Mouse (Mus musculus) forebrain, postnatal 0 days (tissue): ENCODE measurements around the gene Etv4. TPM values are rescaled to one million over a fixed set of nuclear protein-coding genes. Genes with fewer than 3 reads are reported as not detected.
A peak's percentile ranks its signal among the peaks of the same experiment; 100 is the strongest.

ENCODE experiments used
- ATAC-seq: fragments of 200-750 bp; cut with Nextera tagmentation; 2 replicates; pipeline ENCODE4 v1.8.0; 2017; ENCODE audit warnings: mild to moderate bottlenecking, moderate library complexity
- DNase-seq: peaks from one replicate; pipeline ENCODE4 v3.0.0-alpha.2; 2015
- H3K27ac ChIP-seq: fragments of 300-500 bp; sonication (generic); 2 replicates; pipeline ENCODE4 v1.5.1; 2014; ENCODE audit warnings: low read depth, mild to moderate bottlenecking, antibody characterized with exemption, low read length, moderate library complexity, mixed read lengths
- H3K27me3 ChIP-seq: fragments of 300-500 bp; sonication (generic); 2 replicates; pipeline ENCODE4 v1.6.1; 2014; ENCODE audit warnings: mild to moderate bottlenecking, low read length, mixed read lengths; ENCODE audit not compliant: insufficient read depth
- H3K36me3 ChIP-seq: fragments of 300-500 bp; sonication (generic); 2 replicates; pipeline ENCODE4 v1.6.1; 2014; ENCODE audit warnings: mild to moderate bottlenecking, moderate library complexity; ENCODE audit not compliant: insufficient read depth
- H3K4me1 ChIP-seq: fragments of 300-500 bp; sonication (generic); 2 replicates; pipeline ENCODE4 v1.6.1; 2014; ENCODE audit warnings: antibody characterized with exemption; ENCODE audit not compliant: insufficient read depth
- H3K4me2 ChIP-seq: fragments of 300-500 bp; sonication (generic); 2 replicates; pipeline ENCODE4 v1.6.1; 2014; ENCODE audit warnings: low read depth, mild to moderate bottlenecking, moderate library complexity
- H3K4me3 ChIP-seq: fragments of 300-500 bp; sonication (generic); 2 replicates; pipeline ENCODE4 v1.5.1; 2014; ENCODE audit warnings: low read depth, low read length, mixed read lengths
- H3K9ac ChIP-seq: fragments of 300-500 bp; sonication (generic); 2 replicates; pipeline ENCODE4 v1.6.1; 2014; ENCODE audit warnings: mild to moderate bottlenecking
- H3K9me3 ChIP-seq: fragments of 300-500 bp; sonication (generic); 2 replicates; pipeline ENCODE4 v1.6.1; 2016; ENCODE audit warnings: low read length
- CTCF ChIP-seq: sonication (generic); IDR thresholded peaks from 2 replicates; pipeline ENCODE4 v1.5.1; 2016; ENCODE audit warnings: antibody characterized with exemption, control low read depth, low read depth
- WGBS: fragments of 180-500 bp; shearing (Covaris S2); extraction: QIAGEN DNeasy Blood & Tissue Kit; methylation state at CpG from one replicate; pipeline ENCODE4 v1.1.7; 2014; 5-methylcytosine and 5-hydroxymethylcytosine counted together
- polyA plus RNA-seq: library from polyadenylated mRNA; unstranded; fragments of >200 nt; fragmentation: Nextera tagmentation; extraction: Ambion mirVana; gene quantifications from 2 replicates; pipeline ENCODE4 v1.2.1, GENCODE M21; 2015
- total RNA-seq: library from RNA; depleted of rRNA; stranded (reverse); fragments of >200 nt; gene quantifications from 2 replicates; pipeline ENCODE4 v1.2.3, GENCODE M21; 2014

Etv4 gene
- total and polyA plus RNA-seq, 2 experiments from 2014 or later: 16.8 to 25.1 TPM

DNA sequence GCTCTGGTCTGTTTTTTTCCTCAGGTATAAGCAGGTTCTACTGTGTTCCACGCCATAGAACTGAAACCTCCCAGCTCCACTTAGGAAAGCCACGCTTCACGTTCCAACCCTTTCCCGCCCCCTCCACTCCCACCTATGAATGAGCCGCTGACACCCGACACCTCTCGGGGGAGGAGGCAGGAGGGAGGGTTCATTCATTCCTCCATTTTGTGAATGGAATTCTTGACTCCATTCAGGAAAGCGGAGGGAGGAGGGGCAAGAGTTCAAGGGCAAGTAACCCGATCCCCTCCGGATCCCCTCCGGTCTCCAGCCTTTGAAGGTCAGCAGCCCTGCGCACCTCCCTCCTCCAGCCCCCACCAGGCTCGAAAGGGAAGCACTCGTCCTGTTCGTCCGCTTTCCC is 12.7 kb downstream of the Etv4 start:
- Histone ChIP-seq H3K27me3 (no peaks in the 10 kb centered on the region; the same call in 1 of the 2 replicates), H3K27ac (no peak overlapping the region), H3K4me3 (peak overlapping the region; percentile 24; the same call in 1 of the 2 replicates), H3K9ac (peak overlapping the region; percentile 22; the same call in 1 of the 2 replicates), H3K4me2 (peak overlapping the region; percentile 49), H3K9me3 (no peaks in the 10 kb centered on the region), H3K4me1 (no peaks in the 10 kb centered on the region), H3K36me3 (peaks cover 21% of the 10 kb centered on the region)
- WGBS: 3% methylated on average over 16 of the region's 16 CpGs
- ATAC-seq: peak; percentile 82
- DNase-seq: peak; percentile 52
- TF ChIP-seq CTCF: no peak

DNA sequence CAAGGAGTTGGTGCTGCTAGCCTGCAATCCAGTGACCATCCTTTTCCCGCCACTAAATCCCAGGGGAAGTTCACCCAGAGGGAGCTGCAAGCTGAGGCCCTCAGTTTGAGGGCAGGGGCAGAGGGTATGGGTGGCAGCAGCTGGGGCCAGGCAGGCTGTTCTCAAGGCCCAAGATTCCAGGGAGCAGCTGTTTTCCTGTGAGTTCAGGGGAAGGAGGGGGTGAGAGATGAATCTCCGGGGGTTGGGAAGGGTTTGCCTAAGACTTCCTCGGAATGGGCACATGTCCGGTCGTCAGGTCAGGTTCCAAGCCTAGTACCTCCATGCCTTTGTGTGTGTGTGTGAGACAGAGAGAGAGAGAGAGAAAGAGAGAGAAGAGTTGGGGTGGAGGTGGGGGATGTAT is 13.1 kb downstream of the Etv4 start:
- TF ChIP-seq CTCF: no peak
- DNase-seq: no peak
- no peak for ATAC-seq
- 7% methylated on average over 5 of the region's 5 CpGs for WGBS
- peak overlapping the region; percentile 49 for H3K4me2 ChIP-seq
- H3K4me1 ChIP-seq: no peaks in the 10 kb centered on the region
- peaks cover 24% of the 10 kb centered on the region for H3K36me3 ChIP-seq
- no peaks in the 10 kb centered on the region; the same call in 1 of the 2 replicates for H3K27me3 ChIP-seq
- no peaks in the 10 kb centered on the region for H3K9me3 ChIP-seq
- H3K9ac ChIP-seq: peak overlapping the region; percentile 22; the same call in 1 of the 2 replicates
- no peak overlapping the region for H3K27ac ChIP-seq
- no peak overlapping the region for H3K4me3 ChIP-seq

DNA sequence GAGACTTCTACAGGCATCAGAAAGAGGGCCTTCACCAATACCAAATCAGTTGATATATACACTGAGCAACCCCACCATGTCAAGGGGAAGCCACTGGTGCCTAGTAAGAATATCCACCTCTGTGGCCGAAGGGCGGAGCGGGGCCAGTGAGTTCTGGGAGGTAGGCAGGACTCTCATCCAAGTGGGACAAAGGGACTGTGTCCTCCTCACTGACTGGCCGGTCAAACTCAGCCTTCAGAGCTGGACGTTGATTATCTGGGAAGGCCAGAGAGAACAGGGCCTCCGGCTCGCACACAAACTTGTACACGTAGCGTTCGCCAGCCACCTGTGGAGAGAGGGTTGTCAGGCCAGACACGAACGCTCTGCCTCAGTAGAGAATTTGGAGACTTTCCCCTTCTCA is 14.9 kb downstream of the Etv4 start:
- Histone ChIP-seq H3K4me2 (no peak overlapping the region), H3K9ac (no peak overlapping the region), H3K27me3 (no peaks in the 10 kb centered on the region; the same call in 1 of the 2 replicates), H3K36me3 (peaks cover 39% of the 10 kb centered on the region), H3K27ac (no peak overlapping the region), H3K4me3 (no peak overlapping the region), H3K9me3 (no peaks in the 10 kb centered on the region), H3K4me1 (no peaks in the 10 kb centered on the region)
- no peak for TF ChIP-seq CTCF
- DNase-seq: no peak
- 88% methylated on average over 12 of the region's 12 CpGs for WGBS
- ATAC-seq: no peak

DNA sequence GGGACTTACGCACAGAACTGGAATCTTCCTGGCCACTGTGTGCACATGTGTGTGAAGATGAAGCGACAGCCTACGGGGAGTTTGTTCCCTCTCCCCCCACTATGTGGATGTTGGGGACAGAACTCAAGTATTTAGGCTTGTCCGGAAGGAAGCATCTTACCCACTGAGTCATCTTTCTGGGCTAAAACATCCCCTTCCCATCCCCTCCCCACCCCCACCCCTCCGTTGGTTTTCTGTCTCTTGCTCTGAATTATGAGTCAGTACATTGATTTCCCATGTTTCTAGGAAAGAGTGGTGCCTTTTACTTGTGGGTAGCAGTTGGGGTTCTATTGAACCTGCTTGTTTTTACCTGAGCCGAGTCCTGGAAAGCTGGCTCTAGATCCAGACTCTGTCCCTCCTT is 16.4 kb downstream of the Etv4 start:
- 92% methylated on average over 6 of the region's 6 CpGs for WGBS
- no peaks in the 10 kb centered on the region for H3K9me3 ChIP-seq
- no peak for TF ChIP-seq CTCF
- H3K27ac ChIP-seq: no peak overlapping the region
- no peak overlapping the region for H3K4me2 ChIP-seq
- peaks cover 52% of the 10 kb centered on the region for H3K36me3 ChIP-seq
- no peaks in the 10 kb centered on the region for H3K27me3 ChIP-seq
- ATAC-seq: no peak
- no peak for DNase-seq
- H3K9ac ChIP-seq: no peak overlapping the region
- H3K4me1 ChIP-seq: no peaks in the 10 kb centered on the region
- H3K4me3 ChIP-seq: no peak overlapping the region

DNA sequence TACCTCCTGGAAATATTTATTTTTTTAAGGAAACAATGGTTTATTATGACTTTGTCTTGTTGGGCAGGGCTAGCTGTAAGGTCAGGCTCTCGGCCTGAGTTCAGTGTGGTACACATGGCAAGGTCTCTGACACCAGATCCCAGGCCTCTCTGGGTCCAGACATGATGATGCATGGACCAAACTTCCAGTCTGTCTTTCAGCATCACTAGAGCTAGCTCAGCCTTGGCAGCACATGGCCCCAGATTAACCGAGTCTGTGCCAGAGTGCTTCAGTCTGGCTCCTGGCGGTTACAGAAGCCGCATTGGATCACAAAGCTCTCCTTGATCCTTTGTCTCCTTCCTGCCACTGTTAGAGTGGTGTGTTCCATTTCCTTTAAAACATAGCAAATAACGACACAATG is 17.8 kb downstream of the Etv4 start:
- Histone ChIP-seq H3K36me3 (peaks cover 60% of the 10 kb centered on the region), H3K4me3 (no peak overlapping the region), H3K27me3 (no peaks in the 10 kb centered on the region), H3K4me2 (no peak overlapping the region), H3K27ac (no peak overlapping the region), H3K4me1 (no peaks in the 10 kb centered on the region), H3K9me3 (no peaks in the 10 kb centered on the region), H3K9ac (no peak overlapping the region)
- 56% methylated on average over 5 of the region's 5 CpGs for WGBS
- peak; percentile 25; the same call in 1 of the 2 replicates for ATAC-seq
- TF ChIP-seq CTCF: no peak
- DNase-seq: no peak

DNA sequence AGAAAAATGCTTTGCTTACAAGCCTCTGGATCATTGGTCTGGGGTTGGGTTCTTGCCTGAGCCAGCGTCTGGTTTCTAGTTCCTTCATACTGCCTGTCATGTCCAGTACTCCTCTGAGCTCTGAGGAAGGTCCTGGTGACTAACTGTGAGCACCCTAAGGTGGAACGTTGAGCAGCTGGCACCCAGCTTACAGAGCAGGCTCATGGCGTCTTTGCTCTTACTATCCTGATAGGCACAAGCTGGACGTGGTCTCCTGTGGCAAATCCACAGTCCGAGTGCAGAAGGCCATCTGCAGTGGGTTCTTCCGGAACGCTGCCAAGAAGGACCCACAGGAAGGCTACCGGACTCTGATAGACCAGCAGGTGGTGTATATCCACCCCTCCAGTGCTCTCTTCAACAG is 20.6 kb downstream of the Etv4 start:
- Histone ChIP-seq H3K4me1 (no peaks in the 10 kb centered on the region), H3K27ac (no peak overlapping the region), H3K9me3 (no peaks in the 10 kb centered on the region), H3K9ac (no peak overlapping the region), H3K4me3 (no peak overlapping the region), H3K27me3 (no peaks in the 10 kb centered on the region), H3K36me3 (peaks cover 77% of the 10 kb centered on the region), H3K4me2 (no peak overlapping the region)
- no peak for TF ChIP-seq CTCF
- no peak for ATAC-seq
- 96% methylated on average over 8 of the region's 8 CpGs for WGBS
- DNase-seq: no peak

DNA sequence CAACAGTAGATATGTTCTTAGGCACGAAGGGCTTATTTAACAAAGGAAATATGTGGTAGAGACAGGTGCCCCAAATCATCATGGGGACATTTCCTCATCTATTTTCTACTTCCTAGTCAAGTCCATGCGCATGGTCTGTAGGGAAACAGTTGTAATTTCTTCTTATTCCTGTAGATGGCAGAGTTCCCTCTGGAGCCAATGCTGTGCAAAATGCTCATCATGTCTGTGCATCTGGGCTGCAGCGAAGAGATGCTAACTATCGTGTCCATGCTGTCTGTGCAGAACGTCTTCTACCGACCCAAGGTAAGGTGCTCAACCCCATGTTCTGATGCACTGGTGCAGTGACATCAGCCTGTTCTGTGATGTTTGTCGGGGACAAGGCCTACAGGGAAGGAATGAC is 21.4 kb downstream of the Etv4 start:
- no peaks in the 10 kb centered on the region for H3K27me3 ChIP-seq
- ATAC-seq (no peak; the same call in 1 of the 2 replicates), DNase-seq (peak; percentile 78)

More for the DNA sequence above, 21.4 kb downstream of the Etv4 start:
- no peaks in the 10 kb centered on the region for H3K4me1 ChIP-seq
- 54% methylated on average over 7 of the region's 7 CpGs for WGBS
- H3K9ac ChIP-seq: no peak overlapping the region
- H3K27ac ChIP-seq: no peak overlapping the region
- no peak overlapping the region for H3K4me2 ChIP-seq
- H3K4me3 ChIP-seq: no peak overlapping the region
- H3K9me3 ChIP-seq: no peaks in the 10 kb centered on the region
- TF ChIP-seq CTCF: peak; percentile 81
- peaks cover 78% of the 10 kb centered on the region for H3K36me3 ChIP-seq
